Mouse (Mus musculus): ENCODE data around the gene Gm20604. TPM values are rescaled to one million over a fixed set of nuclear protein-coding genes. Genes with fewer than 3 reads are reported as not detected.

The Gm20604 gene
- polyA plus RNA-seq, 1 experiment = 29.1 TPM

GRCm38 (mm10) chr12:102703921-102704408 is 54.5 kb downstream of the Gm20604 start:
- Histone ChIP-seq H3K4me3 (ENCODE audit: insufficient read depth, low read length) (peak overlapping the region; percentile 49), H3K4me1 (ENCODE audit: control insufficient read depth, insufficient read depth, low read length) (peaks cover 20% of the 10 kb centered on the region), H3K27ac (ENCODE audit: insufficient read depth, low read length) (peak overlapping the region; percentile 54)
- TF ChIP-seq POLR2A (IDR thresholded peaks at IDR 0.05; ENCODE audit: extremely low read depth, insufficient read depth, low read length) (no peak), CTCF (IDR thresholded peaks at IDR 0.05; ENCODE audit: extremely low read depth, insufficient read depth, low read length) (no peak)

GRCm38 (mm10) chr12:102703441-102703840 is 55.0 kb downstream of the Gm20604 start:
- peak overlapping the region; percentile 27; the same call in 1 of the 2 replicates for H3K27ac ChIP-seq (ENCODE audit: insufficient read depth, low read length)
- peak overlapping the region; percentile 49 for H3K4me3 ChIP-seq (ENCODE audit: insufficient read depth, low read length)
- H3K4me1 ChIP-seq (ENCODE audit: control insufficient read depth, insufficient read depth, low read length) = peaks cover 20% of the 10 kb centered on the region
- no peak for TF ChIP-seq CTCF (IDR thresholded peaks at IDR 0.05; ENCODE audit: extremely low read depth, insufficient read depth, low read length)
- TF ChIP-seq POLR2A (IDR thresholded peaks at IDR 0.05; ENCODE audit: extremely low read depth, insufficient read depth, low read length) = no peak

- peaks cover 20% of the 10 kb centered on the region for H3K4me1 ChIP-seq (ENCODE audit: control insufficient read depth, insufficient read depth, low read length)
- peak overlapping the region; percentile 49 for H3K4me3 ChIP-seq (ENCODE audit: insufficient read depth, low read length)
- no peak overlapping the region for H3K27ac ChIP-seq (ENCODE audit: insufficient read depth, low read length)
- TF ChIP-seq CTCF (IDR thresholded peaks at IDR 0.05; ENCODE audit: extremely low read depth, insufficient read depth, low read length) (peak; percentile 30; the same call in 1 of the 2 replicates), POLR2A (IDR thresholded peaks at IDR 0.05; ENCODE audit: extremely low read depth, insufficient read depth, low read length) (no peak)
Measured at GRCm38 (mm10) chr12:102703111-102703412, 55.4 kb downstream of the Gm20604 start.

- TF ChIP-seq POLR2A (IDR thresholded peaks at IDR 0.05; ENCODE audit: extremely low read depth, insufficient read depth, low read length) (no peak), CTCF (IDR thresholded peaks at IDR 0.05; ENCODE audit: extremely low read depth, insufficient read depth, low read length) (peak; percentile 37; the same call in 1 of the 2 replicates)
- Histone ChIP-seq H3K4me1 (ENCODE audit: control insufficient read depth, insufficient read depth, low read length) (peaks cover 21% of the 10 kb centered on the region), H3K27ac (ENCODE audit: insufficient read depth, low read length) (no peak overlapping the region)
Measured at GRCm38 (mm10) chr12:102702356-102703110, 55.9 kb downstream of the Gm20604 start.

GRCm38 (mm10) chr12:102701691-102702207 is 56.7 kb downstream of the Gm20604 start:
- Histone ChIP-seq H3K4me1 (ENCODE audit: control insufficient read depth, insufficient read depth, low read length) (peaks cover 27% of the 10 kb centered on the region), H3K4me3 (ENCODE audit: insufficient read depth, low read length) (no peak overlapping the region), H3K27ac (ENCODE audit: insufficient read depth, low read length) (no peak overlapping the region)
- TF ChIP-seq CTCF (IDR thresholded peaks at IDR 0.05; ENCODE audit: extremely low read depth, insufficient read depth, low read length) (no peak), POLR2A (IDR thresholded peaks at IDR 0.05; ENCODE audit: extremely low read depth, insufficient read depth, low read length) (no peak)

More at GRCm38 (mm10) chr12:102702356-102703110, 55.9 kb downstream of the Gm20604 start:
- peak overlapping the region; percentile 49 for H3K4me3 ChIP-seq (ENCODE audit: insufficient read depth, low read length)

- H3K4me1 ChIP-seq (ENCODE audit: control insufficient read depth, insufficient read depth, low read length) = peaks cover 26% of the 10 kb centered on the region
- TF ChIP-seq POLR2A (IDR thresholded peaks at IDR 0.05; ENCODE audit: extremely low read depth, insufficient read depth, low read length) (no peak), CTCF (IDR thresholded peaks at IDR 0.05; ENCODE audit: extremely low read depth, insufficient read depth, low read length) (no peak)
- peak overlapping the region; percentile 13; the same call in 1 of the 2 replicates for H3K27ac ChIP-seq (ENCODE audit: insufficient read depth, low read length)
- no peak overlapping the region for H3K4me3 ChIP-seq (ENCODE audit: insufficient read depth, low read length)
Measured at GRCm38 (mm10) chr12:102700453-102700852, 58.0 kb downstream of the Gm20604 start.

- H3K4me3 ChIP-seq (ENCODE audit: insufficient read depth, low read length) = no peak overlapping the region
- TF ChIP-seq CTCF (IDR thresholded peaks at IDR 0.05; ENCODE audit: extremely low read depth, insufficient read depth, low read length) (no peak), POLR2A (IDR thresholded peaks at IDR 0.05; ENCODE audit: extremely low read depth, insufficient read depth, low read length) (no peak)
- H3K27ac ChIP-seq (ENCODE audit: insufficient read depth, low read length) = no peak overlapping the region
- peaks cover 29% of the 10 kb centered on the region for H3K4me1 ChIP-seq (ENCODE audit: control insufficient read depth, insufficient read depth, low read length)
Measured at GRCm38 (mm10) chr12:102699156-102699555, 59.3 kb downstream of the Gm20604 start.

GRCm38 (mm10) chr12:102698089-102698684 is 60.3 kb downstream of the Gm20604 start:
- Histone ChIP-seq H3K4me1 (ENCODE audit: control insufficient read depth, insufficient read depth, low read length) (peaks cover 29% of the 10 kb centered on the region), H3K27ac (ENCODE audit: insufficient read depth, low read length) (no peak overlapping the region)
- TF ChIP-seq CTCF (IDR thresholded peaks at IDR 0.05; ENCODE audit: extremely low read depth, insufficient read depth, low read length) = no peak

GRCm38 (mm10) chr12:102697381-102697780 is 61.1 kb downstream of the Gm20604 start:
- Histone ChIP-seq H3K4me3 (ENCODE audit: insufficient read depth, low read length) (no peak overlapping the region), H3K4me1 (ENCODE audit: control insufficient read depth, insufficient read depth, low read length) (peaks cover 28% of the 10 kb centered on the region), H3K27ac (ENCODE audit: insufficient read depth, low read length) (no peak overlapping the region)
- TF ChIP-seq CTCF (IDR thresholded peaks at IDR 0.05; ENCODE audit: extremely low read depth, insufficient read depth, low read length) (no peak), POLR2A (IDR thresholded peaks at IDR 0.05; ENCODE audit: extremely low read depth, insufficient read depth, low read length) (no peak)

More at GRCm38 (mm10) chr12:102698089-102698684, 60.3 kb downstream of the Gm20604 start:
- H3K4me3 ChIP-seq (ENCODE audit: insufficient read depth, low read length) = no peak overlapping the region

All from cortical plate, adult 2 months (tissue).